Mouse (Mus musculus) common myeloid progenitor, adult 5-6 weeks (primary cell): ENCODE data around the gene Acox3. TPM values are rescaled to one million over a fixed set of nuclear protein-coding genes. Genes with fewer than 3 reads are reported as not detected.

Source experiments
- ATAC-seq: replicated peaks from 2 replicates; pipeline ENCODE4 v1.8.0; 2016; ENCODE audit warnings: low read depth, mild to moderate bottlenecking, moderate TSS enrichment, inconsistent platforms; ENCODE audit not compliant: poor library complexity, severe bottlenecking
- total RNA-seq: library from RNA; stranded (forward); fragments of 200-1000, 187-1606 nt; gene quantifications from 2 replicates; pipeline ENCODE4 v1.2.3, GENCODE M21; 2017

The Acox3 gene
- total RNA-seq, 1 experiment from 2014 or later = 21.1 TPM

DNA sequence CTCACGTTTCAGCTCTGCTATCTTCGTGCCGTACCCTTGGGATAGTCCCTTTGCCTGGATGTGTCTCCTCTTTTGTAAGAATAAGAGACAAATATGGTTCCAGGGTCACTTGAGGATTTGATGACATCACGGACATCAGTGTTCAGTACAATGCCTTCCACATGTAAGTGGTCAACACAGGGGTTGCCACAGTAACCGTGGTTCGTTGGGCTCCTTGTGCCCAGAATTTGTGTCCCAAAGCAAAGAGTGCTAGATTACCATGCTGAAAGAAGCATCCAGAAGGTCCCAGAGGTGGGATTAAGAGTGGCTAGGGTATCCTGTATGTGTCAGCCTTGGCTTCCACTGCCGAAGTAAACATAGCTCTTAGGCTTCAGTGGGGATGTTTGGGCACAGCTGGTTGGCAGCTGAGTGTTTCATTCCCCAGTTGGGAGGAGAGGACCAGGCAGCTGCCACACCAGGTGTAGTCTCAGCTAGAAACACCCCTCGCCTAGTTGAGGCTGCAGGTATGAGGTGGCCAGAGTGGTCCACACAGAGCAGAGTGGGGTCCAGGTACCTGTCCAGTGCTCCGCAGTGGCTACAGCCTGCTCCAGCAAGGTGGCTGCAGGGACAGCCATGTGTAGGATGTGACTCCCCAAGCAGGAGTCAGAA is 60.7 kb downstream of the Acox3 start:
- ATAC-seq = no peak

DNA sequence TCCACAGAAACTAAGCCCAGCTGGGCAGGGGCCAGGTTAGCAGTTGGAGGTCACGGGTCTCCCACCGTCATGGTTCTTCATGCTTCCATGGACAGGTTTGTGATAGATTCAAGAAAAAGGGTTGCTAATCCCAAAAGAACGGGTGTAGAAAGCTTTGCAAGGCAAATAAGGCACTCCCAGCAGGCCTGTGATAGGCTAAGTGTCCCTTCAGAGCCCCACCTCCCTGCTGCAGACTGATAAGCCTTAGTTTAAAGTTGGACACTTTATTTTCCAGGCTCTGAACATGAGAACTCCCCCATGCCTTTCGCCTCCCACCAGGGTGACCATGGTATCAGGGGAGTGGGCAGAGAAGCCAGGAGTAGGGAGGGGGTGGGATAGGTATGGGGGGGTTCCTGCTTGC is 61.2 kb downstream of the Acox3 start:
- no peak for ATAC-seq

DNA sequence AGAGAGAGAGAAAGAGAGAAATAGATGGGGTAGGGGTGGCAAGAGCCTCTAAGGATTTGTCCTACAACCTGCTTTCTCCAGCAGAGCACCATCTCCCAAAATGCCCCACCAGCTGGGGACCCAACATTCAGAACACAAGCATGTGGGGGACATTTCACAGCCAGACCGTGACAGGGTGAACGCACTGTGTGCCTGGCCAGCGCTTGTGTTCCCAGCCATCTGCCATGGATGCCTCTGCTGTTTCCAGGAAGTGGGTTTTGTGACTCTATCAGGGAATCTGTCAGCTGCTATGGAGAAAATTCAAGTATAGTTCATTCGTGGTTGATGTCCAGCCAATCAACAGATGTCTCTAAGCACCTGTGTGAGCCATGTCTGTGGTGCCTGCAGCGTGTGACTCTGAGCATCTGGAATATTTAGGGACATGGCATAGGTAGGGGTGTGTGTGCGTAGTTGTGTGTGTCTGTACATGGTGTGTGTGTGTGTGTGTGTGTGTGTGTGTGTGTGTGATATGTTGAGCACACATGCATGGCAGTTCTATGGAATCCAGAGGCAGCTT is 63.2 kb downstream of the Acox3 start:
- no peak for ATAC-seq

DNA sequence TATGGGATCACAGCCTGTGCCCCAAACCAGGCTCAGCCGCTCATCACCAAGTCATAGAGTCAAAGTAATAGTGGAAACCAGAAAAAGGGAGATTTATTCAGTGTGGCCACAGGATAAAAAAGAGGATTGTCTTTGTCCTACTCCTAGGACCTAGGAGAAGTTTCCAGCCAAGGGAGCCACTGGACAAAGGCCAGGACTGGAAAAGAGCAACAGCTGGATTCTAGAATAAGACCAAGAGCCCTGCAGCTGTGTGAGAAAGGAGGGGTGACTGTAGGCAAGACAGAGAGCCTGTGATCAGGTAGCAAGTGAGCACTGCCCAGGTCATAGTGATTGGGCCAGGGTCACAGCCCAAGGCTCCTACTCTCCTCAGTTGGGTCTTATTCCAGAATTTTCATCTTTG is 64.1 kb downstream of the Acox3 start:
- no peak for ATAC-seq

DNA sequence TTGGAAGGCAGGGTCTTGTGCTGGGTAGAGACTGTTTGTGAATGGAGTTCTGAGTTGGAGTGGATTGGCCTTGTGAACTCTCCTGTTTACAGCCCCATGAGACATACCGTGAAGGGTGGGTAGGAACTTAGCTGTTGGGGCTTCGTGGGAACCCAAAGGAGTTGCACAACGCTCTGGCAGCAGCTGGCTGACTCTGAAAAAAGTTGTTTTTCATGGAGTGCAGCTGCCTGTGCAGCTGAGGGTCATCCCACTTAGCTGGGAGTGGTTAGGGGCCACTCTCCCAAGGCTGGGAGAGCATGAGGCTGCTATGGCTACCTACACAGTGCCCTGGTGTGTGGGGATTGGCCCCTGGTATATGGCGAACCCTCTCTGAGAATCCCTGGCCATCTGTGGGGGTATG is 64.7 kb downstream of the Acox3 start:
- ATAC-seq = no peak

DNA sequence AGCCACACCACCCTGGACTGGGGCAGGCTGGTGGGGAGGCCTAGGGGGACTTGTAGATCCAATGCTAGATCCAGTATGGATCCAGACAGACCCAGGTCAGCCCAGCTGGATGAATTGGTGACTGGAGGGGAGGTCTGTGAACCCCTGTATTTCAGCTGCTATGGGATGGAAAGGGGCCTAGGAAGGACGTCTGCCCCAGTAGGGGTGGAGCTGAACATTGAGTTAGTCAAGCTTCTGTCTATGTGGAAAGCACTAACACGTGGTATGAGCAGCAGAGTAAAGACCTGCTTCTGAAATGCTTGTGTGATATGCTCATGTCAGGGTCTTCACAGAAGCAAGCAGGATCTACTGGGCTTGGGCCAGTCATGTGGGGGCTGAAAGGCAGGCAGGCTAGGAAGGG is 65.4 kb downstream of the Acox3 start:
- ATAC-seq = no peak

DNA sequence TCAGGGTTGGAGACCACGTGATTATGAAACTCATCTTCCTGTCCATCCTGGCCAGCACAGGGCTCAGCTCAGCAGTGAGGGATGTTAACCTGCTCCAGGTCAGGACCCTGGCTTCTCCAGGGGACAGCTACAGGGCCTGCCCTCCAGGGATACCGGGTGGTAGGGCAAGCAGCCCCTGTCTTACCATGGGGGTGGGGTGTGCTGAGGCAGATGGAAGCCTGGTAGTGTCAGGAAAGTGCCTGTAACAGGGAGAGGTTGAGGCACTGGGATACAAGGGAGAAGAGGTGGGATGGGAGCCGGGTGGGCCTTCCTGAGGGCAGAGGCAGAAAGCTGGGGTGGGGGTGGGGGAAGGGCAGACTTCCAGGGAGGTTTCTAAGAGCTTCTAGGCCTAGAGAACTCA is 69.5 kb downstream of the Acox3 start:
- ATAC-seq = no peak

DNA sequence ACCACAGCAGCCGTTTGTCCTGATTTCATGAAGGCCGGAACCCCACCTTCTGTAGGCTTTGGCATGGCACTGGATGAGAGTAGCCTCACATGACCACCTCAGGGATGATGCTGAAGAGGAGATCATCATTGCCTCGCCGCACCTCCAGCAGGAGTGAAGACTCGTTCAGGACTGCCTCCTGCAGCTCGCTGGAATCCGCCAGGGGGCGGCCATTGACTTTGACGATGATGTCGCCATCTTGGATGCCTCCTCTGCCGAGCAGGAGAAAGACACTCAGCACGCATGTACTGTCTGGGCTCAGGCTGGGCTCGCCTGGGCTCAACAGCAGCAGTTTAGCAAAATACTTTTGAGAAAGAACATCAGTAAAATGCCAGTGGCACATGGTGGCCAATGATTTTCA is 70.0 kb downstream of the Acox3 start:
- ATAC-seq = no peak

DNA sequence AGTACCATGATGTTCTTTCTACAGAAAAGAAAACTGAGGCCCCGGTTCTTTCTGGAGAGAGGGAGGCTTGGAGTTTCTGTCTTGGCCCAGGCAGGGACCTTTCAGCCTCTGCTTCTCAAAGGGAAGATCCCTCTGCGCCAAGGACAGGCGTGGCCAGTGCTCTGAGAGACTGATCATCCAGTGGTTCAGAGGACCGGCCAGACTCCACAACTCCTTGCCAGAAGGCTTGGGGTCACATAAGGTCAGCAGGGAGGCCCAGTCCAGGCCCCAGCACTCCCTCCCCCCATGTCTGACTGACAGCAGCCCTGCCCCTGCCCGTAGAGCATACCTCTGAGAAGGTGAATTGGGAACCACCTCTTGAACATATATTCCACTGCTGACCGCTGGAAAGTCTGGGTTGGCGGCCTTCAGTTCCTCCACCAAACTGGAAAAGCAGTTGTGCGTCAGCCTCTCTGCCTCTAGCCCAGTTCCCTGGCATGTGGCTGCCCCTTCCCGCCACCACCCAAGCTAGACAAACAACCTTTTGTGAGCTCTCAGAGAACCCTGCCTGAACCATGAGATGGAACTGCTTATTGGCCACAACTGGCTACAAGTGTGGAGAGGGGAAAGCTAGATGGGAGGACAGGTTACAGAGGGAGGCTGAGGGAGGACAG is 71.0 kb downstream of the Acox3 start:
- no peak for ATAC-seq

DNA sequence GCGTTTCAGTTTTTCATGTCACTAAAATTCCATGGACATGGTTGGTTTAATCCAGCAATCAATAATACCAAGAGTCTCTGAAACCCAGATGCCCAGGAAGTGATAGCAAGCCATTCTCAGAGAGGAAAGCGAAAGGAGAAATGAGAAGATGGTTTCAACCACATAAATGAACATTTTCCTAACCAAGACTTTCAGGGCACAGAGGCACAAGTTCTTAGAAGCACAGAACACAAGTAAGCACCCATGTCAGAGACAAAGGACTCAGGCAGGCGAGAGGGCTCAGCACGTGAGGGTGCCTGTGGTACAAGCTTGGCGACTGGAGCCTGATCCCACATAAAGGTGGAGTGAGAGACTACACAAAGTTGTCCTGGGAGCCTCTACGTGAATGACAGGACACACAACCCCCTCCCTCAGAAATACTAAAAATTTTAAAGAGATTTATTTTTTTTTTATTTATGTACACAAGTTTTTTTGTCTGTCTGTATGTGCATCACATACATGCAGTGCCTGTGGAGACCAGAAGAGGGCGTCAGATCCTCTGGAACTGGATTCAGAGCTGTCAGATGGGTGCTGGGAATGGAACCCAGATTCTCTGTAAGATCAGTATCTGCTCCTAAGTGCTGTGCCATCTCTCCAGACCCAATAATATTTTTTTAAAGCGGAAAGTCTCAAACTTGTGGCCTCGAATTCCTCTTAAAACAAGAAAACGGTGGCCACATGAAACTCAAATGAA is 73.1 kb downstream of the Acox3 start:
- no peak for ATAC-seq

DNA sequence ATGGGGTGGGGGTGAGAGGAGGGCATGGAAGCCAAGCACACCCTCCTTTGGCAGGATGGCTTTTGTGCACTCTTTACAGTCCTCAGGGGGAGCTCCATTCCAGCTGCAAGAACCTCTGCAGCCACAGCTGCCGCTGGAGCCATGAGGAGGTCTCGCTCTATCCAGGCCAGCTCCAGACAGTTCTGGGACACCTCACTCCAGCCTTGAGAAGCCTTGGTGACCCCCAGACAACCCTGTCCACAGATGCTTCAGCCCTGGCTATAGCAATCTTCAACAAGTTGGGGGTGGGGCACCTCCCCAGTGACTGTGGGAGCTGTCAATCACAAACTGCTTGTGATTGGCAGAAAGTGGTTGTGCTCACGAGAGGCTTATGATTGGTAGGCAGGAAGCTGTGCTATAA is 76.7 kb downstream of the Acox3 start:
- ATAC-seq = no peak

DNA sequence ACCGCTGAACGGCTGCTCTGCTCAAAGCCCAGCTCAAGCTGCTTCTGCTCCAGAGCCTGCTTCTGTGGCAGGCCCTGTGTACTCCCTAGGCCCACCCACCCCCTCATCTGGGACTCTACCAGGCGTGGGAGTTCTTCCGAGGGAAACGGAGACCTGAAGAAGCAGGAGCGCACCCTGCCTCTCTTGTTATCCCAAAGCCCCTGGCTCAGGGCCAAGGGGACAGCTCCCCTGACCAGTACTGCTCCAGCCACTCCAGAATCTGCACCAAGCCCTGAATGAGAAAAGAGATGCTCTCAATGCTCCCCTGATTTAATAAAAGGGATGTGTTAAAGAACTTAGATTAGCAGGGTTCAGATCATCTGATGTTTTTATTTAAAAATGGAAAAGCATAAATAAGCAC is 78.4 kb downstream of the Acox3 start:
- no peak for ATAC-seq

DNA sequence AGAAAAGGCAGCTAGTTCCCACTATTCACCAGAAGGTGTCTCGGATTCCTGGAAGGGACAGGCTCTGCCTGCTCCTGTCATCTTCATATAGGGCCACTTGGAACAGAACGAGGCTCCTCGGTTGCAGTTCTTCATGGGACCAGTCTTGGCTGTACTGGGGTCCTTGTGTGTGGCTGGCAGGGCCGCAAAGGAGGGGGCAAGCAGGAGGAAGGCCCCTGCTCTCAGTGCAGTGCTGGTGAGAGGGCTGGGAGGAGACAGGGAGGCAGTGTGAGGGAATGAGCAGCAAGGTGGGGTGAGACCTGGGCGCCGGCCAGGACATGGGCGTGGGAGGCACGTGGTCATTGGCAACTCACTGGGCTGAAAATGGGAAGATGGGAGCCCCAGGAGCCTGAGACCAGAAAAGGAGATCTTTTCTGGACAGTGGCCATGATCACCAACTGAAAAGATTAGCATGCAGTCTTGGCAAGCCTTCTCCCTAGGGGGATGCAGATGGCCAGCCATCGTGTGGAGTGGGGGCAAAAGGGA is 79.2 kb downstream of the Acox3 start:
- ATAC-seq = no peak

Other genes starting within 250 kb of the Acox3 start
- gene Hmx1, start 193.9 kb upstream of the Acox3 start, total RNA-seq = not detected in 2 replicates
- not detected in 2 replicates for gene Cpz, start 57.3 kb upstream of the Acox3 start, total RNA-seq
- 6.6 and 7.4 TPM in 2 replicates for gene Trmt44, start 8.0 kb upstream of the Acox3 start, total RNA-seq
- not detected in 2 replicates for gene Htra3, start 96.7 kb downstream of the Acox3 start, total RNA-seq
- 3.9 and 8.5 TPM in 2 replicates for gene Sh3tc1, start 156.9 kb downstream of the Acox3 start, total RNA-seq
- gene Ablim2, start 174.8 kb downstream of the Acox3 start, total RNA-seq = not detected in 2 replicates